16 mouse cellular contexts compared by ENCODE assay signal in genomic region chr3:51323006-51323405, GRCm38 (mm10). TPM values are rescaled to one million over a fixed set of nuclear protein-coding genes. Genes with fewer than 3 reads are reported as not detected.
DNase-seq lines count a peak whose midpoint lies in the region.
"Had no signal": no experiment of that assay in that cellular context is flagged by ENCODE, and none has a peak within 500 bp of the region (broad histone marks: within the 10 kb centered on the region; RNA-seq: fewer than 3 reads in every experiment).

No protein-coding gene starts in this region.

- H3K27me3 ChIP-seq in heart, embryonic 10.5 days (ENCODE audit: insufficient read depth, poor library complexity, severe bottlenecking), result no peaks in the 10 kb centered on the region
- H3K27me3 ChIP-seq: CH12.LX, Patski had no signal

- no peak overlapping the region for H3K27ac ChIP-seq in heart, embryonic 10.5 days

- peak; percentile 56 for DNase-seq in heart, adult 11 months
- DNase-seq in heart, postnatal 25 days (ENCODE audit: low spot score), result no peak
- DNase-seq in heart, embryonic 10.5 days (ENCODE audit: low spot score), result peak; percentile 70
- DNase-seq in heart, adult 8-10 months (ENCODE audit: low spot score), result no peak
- DNase-seq: adrenal gland, adult 2 months; adrenal gland, adult 8-10 months; adrenal gland, postnatal 10 days; adrenal gland, postnatal 14 days; adrenal gland, postnatal 25 days; adrenal gland, postnatal 36 days; B cell, adult 2 months; cerebellum, adult 11 months; cerebellum, adult 11-12 months; cerebellum, adult 18-20 months had no signal

- no peak overlapping the region for H3K4me3 ChIP-seq in heart, embryonic 10.5 days

- 92% methylated on average over 14 of the region's 14 CpGs for WGBS in heart, embryonic 10.5 days

- peaks cover 54% of the 10 kb centered on the region for H3K36me3 ChIP-seq in heart, embryonic 10.5 days

- no peaks in the 10 kb centered on the region for H3K4me1 ChIP-seq in heart, embryonic 10.5 days

- H3K9me3 ChIP-seq in heart, embryonic 10.5 days, result no peaks in the 10 kb centered on the region

- intact Hi-C loops in heart, postnatal 25 days (cut with DNase I), result no loop called here

RNA-seq across cellular contexts. Expression of gene Elf2, which starts 17.5 kb away (rescaled TPM):
- 10 to 100 TPM; 55.6 to 65.7 TPM for total RNA-seq in heart, postnatal 25 days (2021)
- polyA plus RNA-seq in heart, embryonic 10.5 days (2016; fragmentation: Nextera tagmentation; extraction: Ambion mirVana), result 40.1 and 43.5 TPM in 2 replicates
- total RNA-seq in heart, adult 8-10 months (2022), result 10 to 100 TPM; 40.6 to 52.9 (median 50.9) TPM

Comparison
In these comparisons a context has a peak if more than half of its experiments do, and no peak if none do; other contexts are left out.
1. DNase-seq: peak in heart, adult 11 months (single experiment) and heart, embryonic 10.5 days (single experiment); none in heart, postnatal 25 days (single experiment) and heart, adult 8-10 months (single experiment).